Mouse (Mus musculus) midbrain, embryonic 13.5 days (tissue): ENCODE results near the gene Col26a1. TPM values are rescaled to one million over a fixed set of nuclear protein-coding genes. Genes with fewer than 3 reads are reported as not detected.
A peak's percentile ranks its signal among the peaks of the same experiment; 100 is the strongest.

Source experiments
- ATAC-seq: fragments of 200-750 bp; cut with Nextera tagmentation; 2 replicates; pipeline ENCODE4 v1.8.0; 2017; ENCODE audit warnings: mild to moderate bottlenecking, moderate TSS enrichment, moderate library complexity
- H3K27ac ChIP-seq: fragments of 300-500 bp; sonication (generic); 2 replicates; pipeline ENCODE4 v1.5.1; 2015; ENCODE audit warnings: inconsistent platforms, mild to moderate bottlenecking, moderate library complexity
- H3K27me3 ChIP-seq: fragments of 300-500 bp; sonication (generic); 2 replicates; pipeline ENCODE4 v1.6.1; 2015; ENCODE audit warnings: mild to moderate bottlenecking, inconsistent platforms
- H3K36me3 ChIP-seq: fragments of 300-500 bp; sonication (generic); 2 replicates; pipeline ENCODE4 v1.6.1; 2015; ENCODE audit warnings: mild to moderate bottlenecking, inconsistent platforms
- H3K4me1 ChIP-seq: fragments of 300-500 bp; sonication (generic); replicated peaks from 2 replicates; pipeline ENCODE4 v1.6.1; 2015; ENCODE audit warnings: inconsistent platforms
- H3K4me2 ChIP-seq: fragments of 300-500 bp; sonication (generic); replicated peaks from 2 replicates; pipeline ENCODE4 v1.6.1; 2015; ENCODE audit warnings: moderate library complexity, mild to moderate bottlenecking, inconsistent platforms
- H3K4me3 ChIP-seq: fragments of 300-500 bp; sonication (generic); replicated peaks from 2 replicates; pipeline ENCODE4 v1.5.1; 2015; ENCODE audit warnings: mild to moderate bottlenecking, inconsistent platforms
- H3K9ac ChIP-seq: fragments of 300-500 bp; sonication (generic); replicated peaks from 2 replicates; pipeline ENCODE4 v1.6.1; 2015; ENCODE audit warnings: mild to moderate bottlenecking, inconsistent platforms
- H3K9me3 ChIP-seq: fragments of 300-500 bp; sonication (generic); 2 replicates; pipeline ENCODE4 v1.6.1; 2016; ENCODE audit warnings: mild to moderate bottlenecking, inconsistent platforms
- WGBS: fragments of 180-500 bp; shearing (Covaris S2); methylation state at CpG from one replicate; pipeline ENCODE4 v1.1.7; 2015; 5-methylcytosine and 5-hydroxymethylcytosine counted together
- polyA plus RNA-seq: library from polyadenylated mRNA; unstranded; fragments of >200 nt; fragmentation: Nextera tagmentation; extraction: Ambion mirVana; gene quantifications from 2 replicates; pipeline ENCODE4 v1.2.1, GENCODE M21; 2015

Col26a1 gene
- polyA plus RNA-seq, 1 experiment from 2014 or later, result 19.0 TPM

GRCm38 (mm10) chr5:136872417-136872816 lies 10.6 kb downstream of the Col26a1 start:
- no peaks in the 10 kb centered on the region for H3K36me3 ChIP-seq
- WGBS, result 84% methylated on average over 8 of the region's 8 CpGs
- no peaks in the 10 kb centered on the region for H3K27me3 ChIP-seq
- no peak for ATAC-seq
- no peak overlapping the region for H3K4me3 ChIP-seq
- H3K4me2 ChIP-seq, result no peak overlapping the region
- H3K4me1 ChIP-seq, result no peaks in the 10 kb centered on the region
- H3K9me3 ChIP-seq, result no peaks in the 10 kb centered on the region
- H3K27ac ChIP-seq, result no peak overlapping the region
- no peak overlapping the region for H3K9ac ChIP-seq

- no peak overlapping the region for H3K4me3 ChIP-seq
- WGBS, result 73% methylated on average over 10 of the region's 10 CpGs
- no peaks in the 10 kb centered on the region for H3K27me3 ChIP-seq
- no peaks in the 10 kb centered on the region for H3K9me3 ChIP-seq
- H3K4me2 ChIP-seq, result no peak overlapping the region
- no peak overlapping the region for H3K9ac ChIP-seq
- H3K36me3 ChIP-seq, result no peaks in the 10 kb centered on the region
- no peak for ATAC-seq
- H3K4me1 ChIP-seq, result no peaks in the 10 kb centered on the region
- H3K27ac ChIP-seq, result no peak overlapping the region
Observed at GRCm38 (mm10) chr5:136869451-136870114, 13.4 kb downstream of the Col26a1 start.

- Histone ChIP-seq H3K4me3 (no peak overlapping the region), H3K9me3 (no peaks in the 10 kb centered on the region), H3K4me1 (peaks cover 13% of the 10 kb centered on the region), H3K27ac (no peak overlapping the region), H3K27me3 (no peaks in the 10 kb centered on the region), H3K9ac (no peak overlapping the region), H3K4me2 (no peak overlapping the region), H3K36me3 (no peaks in the 10 kb centered on the region)
- no peak for ATAC-seq
- WGBS, result 86% methylated on average over 5 of the region's 5 CpGs
Observed at GRCm38 (mm10) chr5:136867706-136868105, 15.3 kb downstream of the Col26a1 start.

GRCm38 (mm10) chr5:136863961-136864674 lies 18.9 kb downstream of the Col26a1 start:
- 19% methylated on average over 14 of the region's 14 CpGs for WGBS
- H3K27me3 ChIP-seq, result no peaks in the 10 kb centered on the region
- ATAC-seq, result peak; percentile 68
- H3K36me3 ChIP-seq, result no peaks in the 10 kb centered on the region
- H3K4me1 ChIP-seq, result peaks cover 23% of the 10 kb centered on the region
- peak overlapping the region; percentile 11; the same call in 1 of the 2 replicates for H3K4me2 ChIP-seq
- H3K4me3 ChIP-seq, result no peak overlapping the region
- peak overlapping the region; percentile 14; the same call in 1 of the 2 replicates for H3K27ac ChIP-seq
- no peaks in the 10 kb centered on the region for H3K9me3 ChIP-seq
- H3K9ac ChIP-seq, result no peak overlapping the region; the same call in 1 of the 2 replicates

DNA sequence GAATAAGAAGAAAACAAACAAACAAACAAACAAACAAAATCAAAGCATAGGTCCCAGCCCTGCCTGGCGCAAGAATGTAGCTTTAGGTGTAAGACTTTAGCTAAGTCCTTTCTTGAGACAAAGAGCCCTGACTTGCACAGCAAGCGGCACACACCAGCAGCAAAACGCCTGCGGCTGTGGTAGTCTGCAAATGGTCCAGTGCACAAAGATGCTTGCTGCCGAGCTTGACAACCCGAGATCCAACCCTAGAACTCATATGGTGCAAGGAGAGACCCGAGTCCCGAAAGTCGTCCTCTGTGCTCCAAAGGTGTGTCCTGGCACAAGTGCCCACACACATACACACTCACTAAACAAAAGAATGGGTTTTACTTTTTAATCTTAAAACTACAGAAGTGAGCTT lies 19.7 kb downstream of the Col26a1 start:
- Histone ChIP-seq H3K27me3 (no peaks in the 10 kb centered on the region), H3K4me3 (no peak overlapping the region), H3K27ac (peak overlapping the region; percentile 14; the same call in 1 of the 2 replicates), H3K4me2 (no peak overlapping the region), H3K9ac (no peak overlapping the region), H3K9me3 (no peaks in the 10 kb centered on the region), H3K4me1 (peaks cover 23% of the 10 kb centered on the region), H3K36me3 (no peaks in the 10 kb centered on the region)
- no peak for ATAC-seq
- WGBS, result 50% methylated on average over 9 of the region's 9 CpGs

DNA sequence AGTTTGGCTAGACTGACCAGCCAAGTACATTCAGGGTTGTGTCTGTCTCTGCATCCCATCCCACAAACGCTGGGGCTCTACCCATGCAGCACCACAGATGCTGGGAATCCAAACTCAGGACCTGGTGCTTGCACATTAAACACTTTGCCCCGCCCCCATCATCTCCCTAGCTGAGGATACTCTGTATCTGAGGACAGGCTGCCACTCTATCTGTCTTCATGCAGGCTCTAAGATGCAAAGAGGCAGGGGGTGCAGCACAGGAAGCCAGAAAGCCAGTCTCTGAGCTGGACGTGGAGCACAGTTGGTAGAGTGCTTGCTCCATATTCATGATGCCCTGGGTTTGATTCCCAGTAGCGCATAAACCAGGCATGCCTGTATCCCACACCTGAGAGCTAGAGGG lies 20.2 kb downstream of the Col26a1 start:
- WGBS, result 53% methylated on average over 4 of the region's 4 CpGs
- H3K9ac ChIP-seq, result no peak overlapping the region
- H3K27ac ChIP-seq, result no peak overlapping the region
- no peaks in the 10 kb centered on the region for H3K9me3 ChIP-seq
- H3K4me3 ChIP-seq, result no peak overlapping the region
- H3K4me1 ChIP-seq, result peaks cover 23% of the 10 kb centered on the region
- no peaks in the 10 kb centered on the region for H3K27me3 ChIP-seq
- ATAC-seq, result no peak
- H3K4me2 ChIP-seq, result no peak overlapping the region
- no peaks in the 10 kb centered on the region for H3K36me3 ChIP-seq

- H3K36me3 ChIP-seq, result no peaks in the 10 kb centered on the region
- 0 out of 2 replicates have a peak overlapping the region, but pooled peaks have one; percentile 4 for H3K27ac ChIP-seq
- peaks cover 23% of the 10 kb centered on the region for H3K4me1 ChIP-seq
- 9% methylated on average over 20 of the region's 20 CpGs for WGBS
- H3K4me2 ChIP-seq, result peak overlapping the region; percentile 3
- no peaks in the 10 kb centered on the region for H3K9me3 ChIP-seq
- no peak overlapping the region for H3K9ac ChIP-seq
- ATAC-seq, result no peak
- H3K4me3 ChIP-seq, result no peak overlapping the region
- H3K27me3 ChIP-seq, result no peaks in the 10 kb centered on the region
Observed at GRCm38 (mm10) chr5:136861191-136861940, 21.6 kb downstream of the Col26a1 start.

DNA sequence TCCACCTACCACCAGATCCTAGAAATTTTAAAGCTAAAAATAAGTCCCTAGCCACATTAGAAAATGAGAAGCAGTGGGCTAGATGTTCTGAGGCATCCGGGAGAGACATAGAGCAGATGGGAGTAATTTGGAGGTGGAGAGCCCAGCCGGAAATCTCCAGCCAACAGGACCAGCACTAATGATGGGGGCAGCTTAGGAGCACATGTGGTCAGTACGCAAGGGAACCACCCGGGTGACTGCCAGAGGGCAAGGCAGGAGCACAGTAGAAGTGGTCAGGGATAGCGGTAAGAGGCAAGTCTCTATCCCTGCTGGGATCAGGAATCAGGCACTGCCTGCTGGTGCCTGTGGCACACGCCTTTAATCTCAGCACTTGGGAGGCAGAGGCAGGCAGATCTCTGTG lies 32.3 kb downstream of the Col26a1 start:
- Histone ChIP-seq H3K4me3 (no peak overlapping the region), H3K4me2 (no peak overlapping the region), H3K27me3 (no peaks in the 10 kb centered on the region), H3K4me1 (no peaks in the 10 kb centered on the region), H3K36me3 (no peaks in the 10 kb centered on the region), H3K9ac (no peak overlapping the region), H3K27ac (no peak overlapping the region), H3K9me3 (no peaks in the 10 kb centered on the region)
- ATAC-seq, result no peak
- 95% methylated on average over 6 of the region's 6 CpGs for WGBS

GRCm38 (mm10) chr5:136846385-136847264 lies 36.4 kb downstream of the Col26a1 start:
- no peak for ATAC-seq
- H3K27me3 ChIP-seq, result no peaks in the 10 kb centered on the region
- 81% methylated on average over 19 of the region's 19 CpGs for WGBS
- H3K4me2 ChIP-seq, result no peak overlapping the region
- no peaks in the 10 kb centered on the region for H3K4me1 ChIP-seq
- no peaks in the 10 kb centered on the region for H3K36me3 ChIP-seq
- no peak overlapping the region for H3K4me3 ChIP-seq
- H3K9ac ChIP-seq, result no peak overlapping the region
- H3K9me3 ChIP-seq, result no peaks in the 10 kb centered on the region
- no peak overlapping the region for H3K27ac ChIP-seq

- WGBS, result 55% methylated on average over 5 of the region's 5 CpGs
- Histone ChIP-seq H3K4me1 (no peaks in the 10 kb centered on the region), H3K4me3 (no peak overlapping the region), H3K27ac (no peak overlapping the region), H3K9me3 (no peaks in the 10 kb centered on the region), H3K9ac (no peak overlapping the region), H3K27me3 (no peaks in the 10 kb centered on the region), H3K36me3 (no peaks in the 10 kb centered on the region), H3K4me2 (no peak overlapping the region)
- no peak for ATAC-seq
Observed at GRCm38 (mm10) chr5:136843930-136844329, 39.1 kb downstream of the Col26a1 start.

DNA sequence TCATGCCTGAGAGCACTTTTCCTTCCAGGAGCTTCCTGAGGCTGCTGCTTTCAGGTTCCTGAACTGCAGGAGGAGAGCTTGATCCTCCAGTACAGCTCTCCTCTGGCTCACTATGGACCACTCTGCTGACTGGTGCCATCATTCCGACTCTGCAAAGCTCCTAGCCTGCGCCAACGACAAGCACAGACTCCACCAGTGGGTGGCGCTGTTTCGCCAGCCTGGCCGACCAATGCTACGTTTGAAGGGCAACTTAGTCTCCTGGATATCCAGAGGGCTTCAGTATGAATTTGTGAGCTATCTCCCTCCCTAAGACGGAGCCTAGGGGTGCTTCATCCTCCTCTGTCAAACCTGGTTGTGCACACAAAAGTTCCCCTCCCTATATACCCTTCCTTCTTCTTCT lies 43.0 kb downstream of the Col26a1 start:
- no peak overlapping the region for H3K4me3 ChIP-seq
- WGBS, result 9% methylated on average over 8 of the region's 8 CpGs
- H3K9ac ChIP-seq, result no peak overlapping the region
- no peak overlapping the region for H3K4me2 ChIP-seq
- no peak overlapping the region for H3K27ac ChIP-seq
- H3K9me3 ChIP-seq, result no peaks in the 10 kb centered on the region
- no peaks in the 10 kb centered on the region for H3K4me1 ChIP-seq
- no peaks in the 10 kb centered on the region for H3K27me3 ChIP-seq
- ATAC-seq, result no peak
- H3K36me3 ChIP-seq, result no peaks in the 10 kb centered on the region
